Mouse (Mus musculus) hindbrain, embryonic 16.5 days (tissue): ENCODE results near the gene Snapin. TPM values are rescaled to one million over a fixed set of nuclear protein-coding genes. Genes with fewer than 3 reads are reported as not detected.

ENCODE experiments used
- ATAC-seq: fragments of 200-750 bp; cut with Nextera tagmentation; 2 replicates; pipeline ENCODE4 v1.8.0; 2017; ENCODE audit warnings: moderate TSS enrichment, moderate library complexity
- H3K27ac ChIP-seq: fragments of 300-500 bp; sonication (generic); 2 replicates; pipeline ENCODE4 v1.5.1; 2014; ENCODE audit warnings: low read depth, mild to moderate bottlenecking, control low read depth, low read length, moderate library complexity
- H3K27me3 ChIP-seq: fragments of 300-500 bp; sonication (generic); replicated peaks from 2 replicates; pipeline ENCODE4 v1.6.1; 2014; ENCODE audit warnings: low read length; ENCODE audit not compliant: control insufficient read depth, insufficient read depth
- H3K36me3 ChIP-seq: fragments of 300-500 bp; sonication (generic); 2 replicates; pipeline ENCODE4 v1.6.1; 2014; ENCODE audit warnings: mild to moderate bottlenecking, low read length, moderate library complexity, mixed read lengths; ENCODE audit not compliant: control insufficient read depth, insufficient read depth
- H3K4me1 ChIP-seq: fragments of 300-500 bp; sonication (generic); 2 replicates; pipeline ENCODE4 v1.6.1; 2014; ENCODE audit warnings: low read depth, low read length; ENCODE audit not compliant: control insufficient read depth, insufficient read depth
- H3K4me2 ChIP-seq: fragments of 300-500 bp; sonication (generic); 2 replicates; pipeline ENCODE4 v1.6.1; 2014; ENCODE audit warnings: mild to moderate bottlenecking, low read length, control low read depth, moderate library complexity
- H3K4me3 ChIP-seq: fragments of 300-500 bp; sonication (generic); 2 replicates; pipeline ENCODE4 v1.5.1; 2014; ENCODE audit warnings: mild to moderate bottlenecking, low read length, control low read depth, moderate library complexity
- H3K9ac ChIP-seq: fragments of 300-500 bp; sonication (generic); 2 replicates; pipeline ENCODE4 v1.6.1; 2014; ENCODE audit warnings: low read depth, mild to moderate bottlenecking, control low read depth, low read length, moderate library complexity
- H3K9me3 ChIP-seq: fragments of 300-500 bp; sonication (generic); 2 replicates; pipeline ENCODE4 v1.6.1; 2014; ENCODE audit warnings: mild to moderate bottlenecking, low read length, moderate library complexity; ENCODE audit not compliant: control insufficient read depth
- WGBS: fragments of 180-500 bp; shearing (Covaris S2); extraction: QIAGEN DNeasy Blood & Tissue Kit; methylation state at CpG from one replicate; pipeline ENCODE4 v1.1.7; 2014; 5-methylcytosine and 5-hydroxymethylcytosine counted together
- polyA plus RNA-seq: library from polyadenylated mRNA; unstranded; fragments of >200 nt; fragmentation: Nextera tagmentation; extraction: Ambion mirVana; gene quantifications from 2 replicates; pipeline ENCODE4 v1.2.1, GENCODE M21; 2015

Gene Snapin
- polyA plus RNA-seq, 1 experiment from 2014 or later = 98.1 TPM

GRCm38 (mm10) chr3:90491350-90491749, 517 bp upstream of the Snapin start:
- H3K27ac ChIP-seq = no peak overlapping the region
- no peaks in the 10 kb centered on the region for H3K27me3 ChIP-seq
- no peaks in the 10 kb centered on the region for H3K9me3 ChIP-seq
- H3K36me3 ChIP-seq = peaks cover 16% of the 10 kb centered on the region
- H3K4me2 ChIP-seq = no peak overlapping the region
- WGBS = 30% methylated on average over 2 of the region's 2 CpGs
- no peak overlapping the region for H3K4me3 ChIP-seq
- no peak for ATAC-seq
- peaks cover 7% of the 10 kb centered on the region for H3K4me1 ChIP-seq
- H3K9ac ChIP-seq = no peak overlapping the region

- Histone ChIP-seq H3K4me3 (no peak overlapping the region), H3K9ac (no peak overlapping the region), H3K27me3 (no peaks in the 10 kb centered on the region), H3K9me3 (no peaks in the 10 kb centered on the region), H3K36me3 (peaks cover 33% of the 10 kb centered on the region), H3K4me1 (peaks cover 7% of the 10 kb centered on the region), H3K27ac (no peak overlapping the region), H3K4me2 (no peak overlapping the region)
- 89% methylated on average over 6 of the region's 6 CpGs for WGBS
- no peak for ATAC-seq
These were observed 2.3 kb downstream of the Snapin start for GRCm38 (mm10) chr3:90488576-90488975.

GRCm38 (mm10) chr3:90486998-90487397, 3.8 kb downstream of the Snapin start:
- no peaks in the 10 kb centered on the region for H3K9me3 ChIP-seq
- no peak overlapping the region for H3K4me3 ChIP-seq
- H3K27ac ChIP-seq = no peak overlapping the region
- H3K27me3 ChIP-seq = no peaks in the 10 kb centered on the region
- H3K4me2 ChIP-seq = no peak overlapping the region
- H3K4me1 ChIP-seq = peaks cover 7% of the 10 kb centered on the region
- no peak for ATAC-seq
- no peak overlapping the region for H3K9ac ChIP-seq
- peaks cover 45% of the 10 kb centered on the region for H3K36me3 ChIP-seq
- 81% methylated on average over 5 of the region's 5 CpGs for WGBS

- peak within 1 kb of the TSS; percentile 70 for H3K4me3 ChIP-seq
- H3K4me2 ChIP-seq = peak within 1 kb of the TSS; percentile 82
- peak within 1 kb of the TSS; percentile 91 for H3K9ac ChIP-seq
- H3K27me3 ChIP-seq = no peaks in the 10 kb centered on the region
- H3K36me3 ChIP-seq = peaks cover 10% of the 10 kb centered on the region; the same call in 1 of the 2 replicates
- peak; percentile 99 for ATAC-seq
- H3K4me1 ChIP-seq = peaks cover 11% of the 10 kb centered on the region
- H3K27ac ChIP-seq = peak within 1 kb of the TSS; percentile 87
- H3K9me3 ChIP-seq = no peaks in the 10 kb centered on the region
- WGBS = under 1% methylated on average over 44 of the region's 45 CpGs
These were observed 14.8 kb downstream of the Snapin start, which contains the start of gene Ilf2 for GRCm38 (mm10) chr3:90475831-90476611. Gene Ilf2 (plus strand): TSS chr3:90476126.

- H3K4me1 ChIP-seq = peaks cover 11% of the 10 kb centered on the region
- peak; percentile 41 for ATAC-seq
- no peaks in the 10 kb centered on the region for H3K9me3 ChIP-seq
- no peak overlapping the region for H3K9ac ChIP-seq
- no peak overlapping the region for H3K27ac ChIP-seq
- peak overlapping the region; percentile 42 for H3K4me3 ChIP-seq
- H3K36me3 ChIP-seq = 0 out of 2 replicates have a peak, but pooled peaks cover 6% of the 10 kb centered on the region
- H3K4me2 ChIP-seq = peak overlapping the region; percentile 51
- no peaks in the 10 kb centered on the region for H3K27me3 ChIP-seq
- WGBS = 41% methylated on average over 15 of the region's 16 CpGs
These were observed 15.5 kb downstream of the Snapin start for GRCm38 (mm10) chr3:90475151-90475830.

GRCm38 (mm10) chr3:90472213-90472612, 18.6 kb downstream of the Snapin start:
- WGBS = 29% methylated on average over 3 of the region's 3 CpGs
- H3K36me3 ChIP-seq = no peaks in the 10 kb centered on the region
- no peaks in the 10 kb centered on the region; the same call in 1 of the 2 replicates for H3K27me3 ChIP-seq
- no peak overlapping the region for H3K4me2 ChIP-seq
- H3K9ac ChIP-seq = no peak overlapping the region
- ATAC-seq = no peak
- no peaks in the 10 kb centered on the region for H3K9me3 ChIP-seq
- no peak overlapping the region for H3K27ac ChIP-seq
- no peak overlapping the region for H3K4me3 ChIP-seq
- H3K4me1 ChIP-seq = peaks cover 5% of the 10 kb centered on the region

GRCm38 (mm10) chr3:90467618-90468300, 23.1 kb downstream of the Snapin start:
- H3K36me3 ChIP-seq = no peaks in the 10 kb centered on the region
- H3K9ac ChIP-seq = no peak overlapping the region
- H3K4me3 ChIP-seq = no peak overlapping the region
- H3K27me3 ChIP-seq = peaks cover 28% of the 10 kb centered on the region
- peaks cover 10% of the 10 kb centered on the region for H3K4me1 ChIP-seq
- no peak overlapping the region for H3K27ac ChIP-seq
- H3K4me2 ChIP-seq = no peak overlapping the region
- 0 out of 2 replicates have a peak, but pooled peaks cover 2% of the 10 kb centered on the region for H3K9me3 ChIP-seq
- ATAC-seq = no peak
- 92% methylated on average over 10 of the region's 10 CpGs for WGBS

- no peak overlapping the region for H3K27ac ChIP-seq
- peak; percentile 53 for ATAC-seq
- H3K4me3 ChIP-seq = peak overlapping the region; percentile 58
- peaks cover 33% of the 10 kb centered on the region for H3K27me3 ChIP-seq
- peaks cover 10% of the 10 kb centered on the region for H3K4me1 ChIP-seq
- H3K9me3 ChIP-seq = 0 out of 2 replicates have a peak, but pooled peaks cover 2% of the 10 kb centered on the region
- H3K9ac ChIP-seq = peak overlapping the region; percentile 65
- WGBS = 0% methylated on average over 15 of the region's 15 CpGs
- peak overlapping the region; percentile 94 for H3K4me2 ChIP-seq
- H3K36me3 ChIP-seq = no peaks in the 10 kb centered on the region
These were observed 24.5 kb downstream of the Snapin start for GRCm38 (mm10) chr3:90466311-90466766.
